Mouse (Mus musculus) lung, postnatal 25 days (tissue): ENCODE data around the gene Spata5.
"Not testable (repeated sequence)": the region's sequence is repeated elsewhere in the genome, so short reads cannot be mapped to it uniquely, and the experiment has no call there.

Source experiments
- DNase-seq: peaks from one replicate; pipeline ENCODE4 v3.0.0; 2022; ENCODE audit warnings: low spot score

Gene Spata5

DNA sequence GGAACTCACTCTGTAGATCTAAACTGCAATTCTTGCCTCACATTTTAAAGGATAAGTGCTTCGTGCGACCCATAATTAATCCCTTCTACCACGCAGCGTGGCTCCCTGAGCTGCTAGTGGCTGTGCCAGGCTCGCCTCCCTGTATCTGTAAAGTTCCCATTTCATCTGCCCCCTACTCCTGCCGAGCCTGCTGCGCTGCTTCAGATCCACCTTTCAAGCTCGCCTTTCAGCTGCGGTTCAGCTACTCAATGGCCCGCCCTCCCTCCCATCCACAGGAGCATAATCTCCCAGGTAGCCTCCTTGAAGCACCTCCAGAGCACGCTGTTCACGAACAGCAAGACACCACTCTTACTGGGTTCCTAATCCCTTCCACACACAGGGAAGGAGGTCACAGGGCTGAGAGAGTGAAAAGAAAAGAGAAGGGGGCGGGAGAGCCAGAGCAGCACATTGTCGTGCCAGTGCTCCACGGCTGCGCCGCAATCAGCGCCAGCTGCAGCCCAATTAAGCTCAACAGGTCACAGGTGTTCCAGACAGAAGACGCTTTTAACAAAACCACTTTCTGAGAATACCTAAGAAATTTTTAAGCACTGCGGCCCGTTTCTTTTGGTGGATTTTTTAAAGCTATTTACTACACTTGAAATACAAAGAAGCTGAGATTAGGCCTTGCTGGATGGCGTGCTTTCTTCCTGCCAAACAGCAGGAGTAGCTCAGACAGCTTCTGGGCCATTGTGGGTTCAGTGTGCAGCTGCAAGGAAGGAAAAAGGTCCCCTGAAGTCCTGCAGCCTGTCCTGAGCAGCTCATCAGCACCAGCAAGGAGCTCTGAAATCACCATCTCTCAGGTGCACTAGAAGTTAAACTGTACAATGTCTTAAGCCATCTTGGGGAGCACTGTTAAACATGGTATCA, 150.2 kb downstream of the Spata5 start:
- DNase-seq, result no peak

DNA sequence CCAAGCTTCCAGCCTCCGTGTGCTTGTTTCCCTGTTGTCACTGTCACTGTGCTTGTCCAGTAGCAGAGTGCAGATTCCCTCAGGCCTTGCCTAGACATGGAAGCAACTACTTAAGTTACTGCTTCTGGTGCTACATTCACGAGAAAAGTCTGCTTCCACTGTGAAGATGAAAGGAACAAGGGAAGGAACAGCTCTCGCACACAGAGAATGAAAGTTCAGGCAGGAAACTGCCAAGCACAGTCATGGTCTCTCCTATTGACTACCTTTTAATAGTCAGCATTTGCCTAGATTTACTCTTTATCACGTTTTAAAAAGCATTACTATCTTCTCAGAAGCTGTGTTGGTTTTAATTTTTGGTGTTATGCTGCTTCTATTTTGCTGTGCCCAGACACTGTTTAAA, 151.9 kb downstream of the Spata5 start:
- no peak for DNase-seq

DNA sequence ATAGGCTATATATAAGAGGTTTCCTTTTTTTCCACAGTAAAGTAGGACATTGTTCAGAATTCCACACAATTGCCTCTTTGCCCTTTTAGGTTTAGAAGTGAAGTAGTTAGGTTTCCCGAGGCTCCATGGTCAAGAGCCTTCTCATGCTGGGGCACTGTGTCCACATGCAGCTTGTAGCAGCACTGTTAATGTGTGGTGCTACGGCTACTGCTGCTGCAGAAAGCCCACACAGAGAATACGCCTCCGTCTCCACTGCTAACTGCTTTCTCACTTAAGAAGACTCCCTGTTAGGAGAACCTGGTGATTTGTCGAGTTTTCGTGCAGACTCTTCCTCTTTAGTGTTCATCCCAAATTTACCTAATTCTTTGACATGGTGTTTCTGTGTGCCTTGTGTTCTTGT, 152.4 kb downstream of the Spata5 start:
- DNase-seq, result no peak

DNA sequence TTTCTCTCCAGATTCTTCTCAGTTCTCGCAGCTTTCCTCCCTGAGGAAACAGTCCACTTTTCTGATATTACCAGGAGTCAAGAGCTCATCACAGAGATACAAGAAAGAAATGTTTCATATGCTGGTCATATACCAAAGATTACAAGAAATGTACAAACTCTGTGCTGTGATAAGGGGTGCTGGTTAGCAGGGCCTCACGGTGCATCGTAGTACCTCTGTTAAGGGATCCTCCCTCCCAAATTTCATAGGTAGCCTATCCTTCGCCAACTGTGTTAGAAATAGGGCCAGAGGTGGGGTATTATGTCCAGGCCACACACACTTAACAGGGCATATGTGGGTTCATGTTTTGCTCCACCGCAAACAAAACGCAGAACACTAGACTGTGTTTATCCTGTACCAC, 157.1 kb downstream of the Spata5 start:
- no peak for DNase-seq

DNA sequence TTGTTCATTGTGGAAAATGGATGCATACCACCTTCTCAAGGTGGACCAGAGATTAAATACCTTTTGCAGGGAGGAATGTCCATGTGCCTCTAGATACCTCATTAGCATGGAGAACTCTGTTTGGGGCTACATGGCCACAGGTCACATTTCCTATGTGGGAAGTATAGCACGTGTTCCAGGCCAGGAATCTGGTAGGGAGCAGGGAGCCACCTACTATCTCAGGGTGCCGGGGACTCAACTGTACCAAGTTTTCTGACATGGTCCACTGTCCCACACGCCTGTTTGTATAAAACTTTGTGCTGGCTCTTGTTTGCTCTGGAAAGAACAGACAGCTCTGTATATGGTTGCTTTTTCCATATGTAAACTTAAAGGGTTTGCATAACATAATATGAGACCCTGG, 158.0 kb downstream of the Spata5 start:
- DNase-seq, result no peak

DNA sequence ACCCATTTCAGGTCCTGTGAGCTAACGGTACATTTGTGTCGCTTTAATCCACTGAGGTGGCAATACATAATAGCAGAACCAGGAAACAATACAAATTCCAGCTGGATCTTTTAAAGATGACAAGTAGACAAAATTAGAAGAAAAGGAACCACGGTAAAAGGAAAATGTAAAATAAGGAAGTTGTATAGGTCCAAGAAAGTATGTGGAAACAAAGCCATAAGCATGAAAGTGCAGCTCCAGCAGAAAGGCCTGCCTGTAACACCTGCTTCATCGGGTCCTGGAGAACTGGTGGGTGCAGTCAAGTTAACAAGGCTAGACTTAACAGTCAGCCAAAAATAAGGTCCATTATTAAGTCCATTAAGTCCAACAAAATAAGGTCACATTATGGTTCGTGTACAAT, 164.9 kb downstream of the Spata5 start:
- no peak for DNase-seq

DNA sequence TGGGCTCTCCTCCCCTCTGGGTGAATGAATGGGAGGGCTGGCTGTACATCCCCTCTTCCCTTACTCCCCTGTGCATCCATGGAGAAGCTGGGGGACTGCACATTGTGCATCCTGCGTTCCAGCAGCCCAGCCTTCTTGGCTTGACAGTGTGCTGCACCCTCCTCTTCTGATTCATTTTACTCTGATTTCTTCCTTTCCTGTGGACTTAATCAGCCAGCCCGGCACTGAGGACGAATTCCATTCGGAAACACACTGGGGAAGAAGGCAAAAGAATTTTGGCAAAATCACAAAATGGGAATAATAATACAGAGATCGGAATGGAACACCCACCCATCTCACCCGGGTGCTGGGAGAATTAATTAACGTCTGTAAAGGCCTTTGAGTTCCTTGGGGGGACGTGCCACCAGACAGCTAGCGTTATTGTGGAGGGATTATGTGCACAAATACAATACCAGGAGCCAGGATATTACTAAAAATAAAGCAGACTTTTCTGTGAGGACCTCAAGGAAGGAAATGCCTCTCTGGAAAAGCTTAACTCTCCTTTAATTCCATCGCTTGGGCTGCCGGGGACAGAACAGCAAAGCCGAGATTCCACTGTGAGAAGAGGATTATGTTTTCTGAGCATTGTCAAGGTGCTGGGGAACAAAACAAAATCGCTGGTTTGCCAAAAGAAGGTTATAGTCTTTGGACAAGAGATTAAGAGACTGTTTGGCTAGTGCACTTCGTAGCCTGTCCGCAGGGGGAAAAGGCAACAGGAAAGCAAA, 166.5 kb downstream of the Spata5 start:
- no peak for DNase-seq

DNA sequence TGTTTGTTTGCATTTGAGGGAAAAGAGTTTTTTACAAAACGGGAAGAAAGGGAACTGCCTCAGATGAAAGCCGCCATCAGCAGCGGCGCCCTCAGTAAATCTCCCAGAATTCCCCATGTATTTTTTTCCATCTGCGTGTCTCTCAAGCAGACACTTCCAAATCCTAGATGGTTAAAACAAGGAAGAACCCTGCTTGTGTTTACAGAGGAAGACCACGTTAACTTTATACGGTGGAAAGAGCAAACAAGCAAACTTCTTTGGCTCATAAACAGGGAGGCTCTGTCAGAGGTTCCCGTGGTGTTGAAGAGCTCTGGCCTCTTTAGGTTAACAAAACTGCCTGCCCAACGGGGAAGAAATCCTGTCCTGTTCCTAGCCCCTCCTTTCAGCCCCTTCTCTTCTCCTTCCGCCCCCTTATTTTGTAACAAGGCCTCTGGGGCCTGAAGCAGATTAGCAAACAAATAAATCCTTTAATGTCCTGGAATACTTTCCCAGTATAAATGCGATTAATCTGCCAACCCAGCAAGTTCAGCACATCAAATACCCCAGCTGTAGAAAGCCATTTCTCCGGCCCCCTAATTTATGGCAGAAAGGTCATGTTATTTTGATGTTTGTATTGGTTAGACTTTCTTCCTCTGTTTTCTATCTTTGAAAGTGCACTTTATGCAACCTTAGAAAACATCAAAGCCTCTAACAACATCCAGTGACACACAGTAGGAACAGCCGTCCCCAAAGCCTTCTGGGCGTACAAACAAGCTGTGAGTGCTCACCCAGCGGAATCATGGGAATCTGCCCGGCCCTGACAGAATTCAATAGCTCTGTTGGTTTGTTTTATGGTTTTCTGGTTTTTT, 167.3 kb downstream of the Spata5 start:
- no peak for DNase-seq

DNA sequence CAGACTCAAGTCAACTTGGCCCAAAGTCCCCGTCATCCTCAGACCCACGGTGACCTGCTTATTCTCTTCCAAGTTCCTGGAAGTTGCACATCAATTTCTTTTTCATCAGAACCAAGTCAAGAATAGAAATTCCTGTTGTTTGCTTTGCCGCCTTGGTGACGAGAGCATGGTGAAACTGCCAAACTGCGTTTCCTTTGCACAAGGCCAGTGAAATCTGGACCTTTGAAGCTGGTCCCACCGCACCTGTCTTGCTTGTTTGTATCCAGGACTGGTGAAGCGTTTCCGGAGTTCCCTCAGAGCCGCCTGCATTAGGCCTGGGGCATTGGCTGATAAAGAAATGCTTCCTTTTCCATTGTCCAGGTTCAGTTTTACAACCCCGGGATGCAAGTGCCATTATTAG, 176.0 kb downstream of the Spata5 start:
- no peak for DNase-seq

DNA sequence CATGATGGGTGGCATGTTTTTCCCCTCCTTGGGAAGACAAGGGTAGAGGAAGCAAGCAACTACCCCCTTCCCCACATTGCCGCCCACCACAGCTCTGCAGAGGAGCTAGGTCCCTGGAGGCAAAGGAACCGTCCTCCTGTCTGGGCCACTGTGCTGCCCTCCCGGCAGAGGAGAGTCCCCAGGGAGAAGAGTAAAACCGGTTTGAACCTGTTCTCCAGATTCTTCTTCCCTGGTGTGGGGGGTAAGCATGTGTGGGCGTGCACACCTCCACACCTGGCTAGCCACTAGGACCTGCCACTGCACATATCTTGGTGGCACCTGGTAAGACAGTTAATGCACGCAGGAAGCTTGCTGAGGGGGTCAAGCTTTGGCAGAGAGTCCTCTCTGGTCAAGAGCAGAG, 176.8 kb downstream of the Spata5 start:
- no peak for DNase-seq

DNA sequence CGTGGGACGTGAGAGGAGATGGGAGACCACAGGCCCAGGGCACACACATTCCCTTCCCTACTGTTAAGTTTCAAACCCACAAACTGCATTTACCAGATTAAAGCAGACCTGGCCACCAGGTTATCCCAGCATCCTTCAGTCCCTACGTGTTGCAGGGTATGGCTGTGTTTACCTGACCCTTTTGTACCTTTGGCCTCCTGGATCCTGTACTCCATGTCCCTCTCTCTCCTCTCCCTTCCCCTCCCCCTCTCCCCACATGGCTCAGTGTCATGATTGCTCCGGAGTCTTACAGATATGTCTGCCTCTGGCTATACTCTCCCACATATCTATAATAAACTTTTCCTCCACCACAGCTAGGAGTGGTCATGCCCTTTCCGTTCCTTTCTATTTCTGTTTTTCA, 177.5 kb downstream of the Spata5 start:
- no peak for DNase-seq

DNA sequence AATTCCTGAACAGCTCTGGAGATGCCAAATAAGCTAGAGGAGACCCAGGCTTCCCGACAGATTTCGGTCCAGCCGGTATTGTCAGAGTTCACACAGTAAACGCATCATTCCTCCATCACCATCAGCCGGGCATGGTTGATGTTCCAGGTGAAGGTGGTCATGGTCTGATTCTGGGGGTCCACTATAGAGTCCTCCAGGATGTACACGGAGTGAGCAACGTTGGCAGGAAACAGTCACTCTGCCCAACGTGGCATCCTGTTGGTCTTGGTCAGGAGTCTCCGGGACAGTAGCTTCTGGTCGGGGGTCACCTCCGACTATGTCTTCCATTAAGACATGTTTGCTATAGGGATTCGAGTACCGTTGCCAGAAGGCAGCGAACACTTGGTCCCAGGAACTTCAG, 179.9 kb downstream of the Spata5 start:
- not testable (repeated sequence) for DNase-seq

DNA sequence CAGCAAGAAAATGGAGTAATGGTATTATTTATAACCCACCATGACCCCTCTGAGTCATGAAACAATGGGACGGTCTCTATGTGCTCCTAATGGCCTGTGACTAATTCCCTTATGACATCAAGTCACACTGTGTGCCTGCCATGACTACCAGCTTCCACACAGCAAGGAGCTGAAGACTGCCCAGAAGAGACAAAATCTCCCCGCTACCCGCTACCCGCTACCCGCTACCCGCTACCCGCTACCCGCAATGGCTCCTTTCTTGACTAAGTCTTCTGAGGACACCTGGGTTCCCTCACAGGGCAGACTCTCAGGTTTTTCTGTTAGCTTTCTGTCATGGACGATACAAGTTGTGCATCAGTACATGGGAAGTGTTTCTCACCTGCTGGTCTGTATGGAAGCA, 182.7 kb downstream of the Spata5 start:
- no peak for DNase-seq

DNA sequence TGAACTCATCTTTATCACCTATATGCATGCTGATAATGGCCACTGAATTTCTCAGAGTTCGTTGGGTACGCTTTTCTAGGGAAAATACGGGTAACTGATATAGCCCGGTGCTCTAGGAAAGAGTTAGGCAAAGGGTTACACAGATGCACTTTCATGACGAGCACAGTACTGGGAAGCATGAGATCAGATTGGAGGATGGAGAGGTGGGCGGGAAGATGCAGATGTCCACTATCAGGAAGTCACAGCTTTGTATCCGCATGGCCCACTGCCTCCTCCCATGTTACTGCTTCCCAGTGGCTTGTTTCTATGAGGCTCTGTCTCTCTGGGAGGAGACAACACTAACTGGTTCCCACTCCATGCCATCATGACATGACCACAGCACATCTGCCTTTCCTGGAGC, 183.2 kb downstream of the Spata5 start:
- no peak for DNase-seq

DNA sequence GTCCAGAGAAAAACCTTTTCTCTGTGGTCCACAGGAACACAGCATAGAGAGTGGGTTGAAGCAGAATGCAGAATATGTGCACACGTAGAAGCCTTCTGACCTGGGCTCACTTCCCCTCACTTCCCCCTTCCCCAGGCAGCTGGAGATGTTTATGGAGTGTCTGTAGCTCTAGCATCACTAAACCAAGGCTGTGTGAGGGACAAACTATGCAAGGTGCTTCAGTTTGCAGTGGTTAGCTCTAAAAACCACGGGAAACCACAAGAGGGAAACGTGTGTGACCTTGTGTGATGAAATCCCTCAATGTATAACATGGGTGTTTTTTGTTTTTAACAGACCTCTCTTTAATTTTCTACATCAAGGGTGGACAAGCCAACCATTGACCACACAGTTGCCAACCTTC, 183.8 kb downstream of the Spata5 start:
- no peak for DNase-seq

DNA sequence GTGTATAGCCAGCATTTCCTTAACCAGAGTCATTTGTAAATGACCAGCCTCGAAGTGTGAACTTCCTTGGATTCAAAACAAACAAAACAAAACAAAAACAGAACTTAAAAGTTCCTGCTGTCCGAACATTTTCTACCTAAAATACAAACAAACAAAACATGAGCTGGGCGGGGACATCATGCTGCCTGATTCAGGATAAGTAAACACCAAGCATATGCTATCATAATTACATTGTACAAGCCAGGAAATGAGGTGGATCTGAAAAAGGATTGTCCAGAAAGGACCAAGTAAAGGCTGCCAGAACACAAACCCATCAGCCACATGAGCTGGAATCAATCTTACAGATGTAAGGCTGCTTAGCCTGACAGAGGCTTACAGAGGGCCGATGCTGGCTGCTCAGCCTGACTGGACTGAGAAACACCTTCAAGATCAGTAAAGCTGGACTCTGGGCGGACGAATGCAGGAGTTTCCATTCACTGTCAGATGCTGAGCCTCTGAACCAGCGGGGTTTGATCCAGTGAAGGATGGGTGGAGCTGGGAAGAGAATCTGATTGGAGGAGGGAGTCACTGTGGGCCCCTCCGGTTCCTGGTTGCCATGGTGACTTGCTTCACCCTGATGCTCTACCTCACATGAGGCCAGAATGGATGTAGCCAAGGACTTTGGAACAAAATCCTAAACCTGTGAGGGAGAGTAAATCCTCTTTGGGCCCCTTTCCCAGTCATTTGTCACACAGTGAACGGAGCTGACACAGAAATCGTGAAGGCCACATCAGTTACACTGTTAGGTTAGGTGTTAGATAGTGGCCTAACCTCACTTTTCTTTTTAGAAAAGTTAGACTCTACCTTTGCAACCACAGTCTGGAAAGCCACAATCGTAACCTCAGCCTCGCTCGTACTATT, 185.5 kb downstream of the Spata5 start:
- peak; percentile 23 for DNase-seq

DNA sequence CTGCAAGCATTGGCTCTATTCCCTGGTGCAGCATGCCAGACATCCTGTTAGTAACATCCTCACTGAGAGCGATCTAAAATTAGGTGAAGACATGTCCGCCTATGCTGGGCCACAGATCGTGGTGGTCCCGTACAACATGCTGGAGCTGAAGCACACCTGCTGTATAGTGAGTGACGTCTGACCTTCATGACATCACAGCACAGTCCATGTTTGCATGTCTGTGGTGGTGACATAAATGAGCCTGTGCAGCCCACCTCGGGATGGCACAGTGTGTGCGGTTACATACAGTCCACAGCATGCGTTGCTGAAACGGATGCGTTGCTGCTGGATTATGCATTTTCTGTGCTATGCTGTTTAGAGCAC, 186.2 kb downstream of the Spata5 start:
- peak; percentile 16 for DNase-seq

DNA sequence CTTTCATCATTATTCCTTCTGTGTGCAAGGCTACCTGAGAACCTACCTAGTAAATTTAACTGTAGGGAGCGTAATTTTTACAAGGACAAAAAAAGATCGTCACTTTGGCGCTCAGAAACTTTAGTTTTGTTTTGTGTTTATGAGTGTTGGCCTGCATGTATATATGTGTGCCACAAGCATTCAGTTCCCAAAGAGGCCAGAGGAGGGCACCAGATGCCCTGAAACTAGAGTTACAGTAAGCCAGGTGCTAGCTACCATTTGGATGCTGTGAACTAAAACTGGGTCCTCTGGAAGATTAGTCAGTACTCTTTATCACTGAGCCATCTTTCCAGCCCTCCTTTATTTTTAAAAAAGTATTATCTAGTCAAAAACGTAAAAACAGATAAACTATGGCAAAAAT, 189.2 kb downstream of the Spata5 start:
- no peak for DNase-seq

DNA sequence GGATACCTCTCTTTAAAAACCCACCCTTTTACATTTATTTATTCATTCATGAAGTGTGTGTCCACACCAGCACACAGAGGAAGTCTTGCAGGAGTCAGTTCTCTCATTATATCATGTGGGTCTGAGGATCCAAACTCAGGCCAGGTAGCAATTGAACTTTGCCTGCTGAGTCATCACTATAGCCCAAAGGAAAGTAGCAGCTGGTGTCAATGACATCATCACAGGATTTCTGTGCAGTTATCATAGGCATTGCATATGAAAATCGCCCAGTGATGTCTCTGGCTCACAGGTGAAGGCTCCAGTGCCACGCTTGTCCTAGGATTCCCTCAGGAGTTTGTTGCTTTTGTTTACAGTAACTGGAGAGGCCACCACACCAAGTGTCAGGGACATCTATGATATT, 191.0 kb downstream of the Spata5 start:
- no peak for DNase-seq

DNA sequence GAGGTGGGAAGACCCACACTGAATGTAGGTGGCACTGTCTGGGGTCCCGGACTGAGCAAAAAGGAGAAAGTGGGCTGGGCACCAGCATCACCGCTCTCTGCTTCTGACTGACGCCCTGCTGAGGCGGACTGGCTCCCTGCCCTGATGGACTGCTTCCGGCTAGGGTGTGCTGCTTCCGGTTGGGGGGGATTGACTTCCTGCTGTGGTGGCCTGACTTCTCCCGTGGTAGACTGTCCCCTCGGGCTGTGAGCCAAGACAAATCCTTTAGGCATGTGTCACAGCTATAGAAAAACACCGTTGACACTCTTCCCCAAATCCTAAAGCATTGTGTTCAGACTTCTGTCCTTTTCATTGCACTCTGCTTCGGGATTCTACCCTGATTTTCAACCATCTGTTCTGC, 194.0 kb downstream of the Spata5 start:
- peak; percentile 37 for DNase-seq

DNA sequence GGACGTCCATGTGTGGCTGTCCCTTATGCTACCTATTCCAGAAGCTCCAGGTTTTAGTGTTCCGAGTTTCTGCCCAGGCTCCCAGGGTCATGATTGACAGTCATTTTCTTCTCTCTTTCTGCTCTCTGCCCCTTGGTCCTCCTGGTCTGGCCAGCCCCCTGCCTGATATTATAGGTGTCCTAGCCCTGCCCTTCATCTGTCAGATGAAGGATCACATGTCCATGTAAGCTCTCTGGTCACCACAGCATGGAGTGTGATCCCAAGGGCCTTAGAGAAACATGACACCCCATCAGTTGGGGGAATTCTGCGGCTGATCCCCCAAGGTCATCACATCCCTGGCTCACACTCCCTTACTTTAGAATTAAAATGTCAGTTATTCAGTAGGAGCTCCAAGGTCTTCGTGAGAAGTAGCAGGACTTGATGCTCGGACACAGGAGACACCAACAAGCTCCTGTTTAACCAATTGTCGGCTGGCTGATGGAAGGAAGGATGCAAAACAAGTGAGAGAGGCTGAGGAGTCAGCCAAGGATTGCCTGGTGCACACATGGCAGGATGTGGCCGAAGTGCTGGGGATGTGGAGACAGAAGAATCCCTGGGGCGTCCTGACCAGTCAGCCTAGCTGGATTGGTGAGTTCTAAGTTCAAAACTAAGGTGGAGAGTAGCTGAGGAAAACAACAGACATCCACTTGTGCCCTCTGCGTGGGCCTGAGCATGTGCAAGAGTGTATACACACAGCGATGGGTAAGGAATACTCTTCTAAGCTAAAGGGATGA, 195.4 kb downstream of the Spata5 start:
- no peak for DNase-seq
